Mouse (Mus musculus) liver, embryonic 14.5 days (tissue): ENCODE data around the gene 4933405L10Rik.

Experiments used
- CTCF ChIP-seq: IDR thresholded peaks from 2 replicates; pipeline ENCODE4 v1.5.1; 2016; ENCODE audit warnings: antibody characterized with exemption, low read depth, control low read depth
- EP300 ChIP-seq: IDR thresholded peaks from 2 replicates; pipeline ENCODE4 v1.6.1; 2016; ENCODE audit warnings: antibody characterized with exemption, low read depth

- no peak for TF ChIP-seq CTCF
- TF ChIP-seq EP300: no peak
Observed at GRCm38 (mm10) chr8:105704955-105705354, 2.5 kb upstream of the 4933405L10Rik start.
